Mouse (Mus musculus): Measurements from ENCODE around the gene Sgsh.

Gene Sgsh

DNA sequence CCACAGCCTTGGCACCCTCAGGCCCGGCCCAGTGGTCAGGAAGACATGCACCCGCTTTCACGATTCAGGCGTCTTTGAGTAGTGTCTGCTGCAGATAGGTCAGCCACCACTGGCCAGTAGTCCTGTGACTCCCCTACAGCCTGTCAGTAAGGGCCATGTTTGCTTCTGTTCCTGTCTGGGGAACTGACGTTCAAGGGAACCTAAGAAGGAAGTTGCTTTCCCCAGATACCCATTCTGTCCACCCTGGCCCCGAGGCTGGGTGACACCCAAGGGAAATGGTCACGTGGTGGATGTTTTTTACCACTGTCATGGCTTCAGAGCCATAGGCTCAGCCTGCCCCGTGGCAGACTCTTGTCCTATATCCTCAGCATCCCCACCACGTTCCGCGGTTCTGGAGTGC, 22.0 kb upstream of the Sgsh start:
- no peak for DNase-seq (ENCODE audit: low spot score in 2 of 2)

- no peak for DNase-seq (ENCODE audit: low spot score in 2 of 2)
Measured at GRCm38 (mm10) chr11:119375425-119375824, 20.1 kb upstream of the Sgsh start.

DNA sequence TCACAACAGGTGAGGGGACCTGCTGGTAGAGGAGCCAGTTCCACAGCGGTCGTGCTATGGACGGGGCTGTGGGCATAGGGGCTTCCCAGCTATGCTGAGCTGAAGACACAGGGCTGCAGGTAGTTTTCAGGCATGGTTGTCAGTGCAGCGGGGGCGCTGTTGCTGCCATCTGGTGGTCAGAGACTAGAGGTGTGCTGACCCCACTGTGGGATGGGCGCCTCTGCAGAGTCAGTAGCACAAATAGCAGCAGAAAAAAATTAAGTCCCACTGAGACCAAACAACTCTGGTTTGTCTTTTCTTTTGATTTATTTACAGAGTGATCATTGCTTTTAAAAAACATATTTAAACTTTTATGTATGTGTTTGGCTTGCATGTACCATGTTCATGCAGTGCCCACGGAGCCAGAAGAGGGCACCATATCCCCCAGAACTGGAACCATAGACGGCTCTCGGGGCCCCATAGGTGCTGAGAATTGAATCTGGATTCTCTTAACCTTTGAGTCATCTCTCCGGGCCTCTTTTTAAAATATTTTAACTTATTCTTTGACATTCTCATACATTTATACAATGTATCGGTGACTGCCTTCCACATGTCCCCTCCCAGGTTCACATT, 8.3 kb upstream of the Sgsh start:
- DNase-seq (ENCODE audit: low spot score in 2 of 2), result peak; percentile 41 to 80

DNA sequence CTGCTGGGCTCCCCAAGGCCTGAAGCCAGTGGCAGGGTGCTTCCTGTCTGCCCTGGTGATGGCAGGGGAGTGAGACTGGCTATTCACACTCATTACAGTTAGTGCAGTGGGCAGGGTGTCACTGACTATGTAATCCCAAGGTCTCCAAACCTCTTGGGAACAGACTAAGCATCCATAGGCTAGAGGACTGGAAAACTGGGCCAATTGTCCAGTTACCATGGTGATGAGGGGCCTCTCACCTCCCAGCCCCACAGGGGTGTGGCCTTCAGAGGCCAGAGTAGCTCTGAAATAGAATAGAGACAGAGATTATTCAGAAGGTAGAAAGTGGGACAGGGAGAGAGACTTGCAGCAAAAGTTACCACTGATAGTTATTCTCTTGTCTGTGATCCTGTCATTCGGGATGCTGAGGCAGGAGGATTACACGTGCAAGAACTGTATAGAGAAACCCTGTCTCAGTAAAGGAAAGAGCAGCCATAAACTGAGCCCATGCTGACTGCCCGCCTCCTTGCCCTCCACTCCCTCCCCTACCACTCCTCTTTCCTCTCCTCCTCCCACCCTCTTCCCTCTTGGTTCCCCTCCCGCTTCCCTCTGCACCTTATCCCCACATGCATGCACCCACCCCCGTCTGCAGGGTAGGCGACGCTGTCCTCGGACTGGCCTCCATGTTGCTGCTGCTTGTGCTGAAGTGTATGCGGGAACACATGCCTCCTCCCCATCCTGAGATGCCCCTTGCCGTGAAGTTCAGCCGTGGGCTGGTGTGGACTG, 7.6 kb upstream of the Sgsh start:
- no peak for DNase-seq (ENCODE audit: low spot score in 2 of 2)

- no peak for DNase-seq (ENCODE audit: low spot score in 2 of 2)
Measured at GRCm38 (mm10) chr11:119359089-119359488, 3.8 kb upstream of the Sgsh start.

DNA sequence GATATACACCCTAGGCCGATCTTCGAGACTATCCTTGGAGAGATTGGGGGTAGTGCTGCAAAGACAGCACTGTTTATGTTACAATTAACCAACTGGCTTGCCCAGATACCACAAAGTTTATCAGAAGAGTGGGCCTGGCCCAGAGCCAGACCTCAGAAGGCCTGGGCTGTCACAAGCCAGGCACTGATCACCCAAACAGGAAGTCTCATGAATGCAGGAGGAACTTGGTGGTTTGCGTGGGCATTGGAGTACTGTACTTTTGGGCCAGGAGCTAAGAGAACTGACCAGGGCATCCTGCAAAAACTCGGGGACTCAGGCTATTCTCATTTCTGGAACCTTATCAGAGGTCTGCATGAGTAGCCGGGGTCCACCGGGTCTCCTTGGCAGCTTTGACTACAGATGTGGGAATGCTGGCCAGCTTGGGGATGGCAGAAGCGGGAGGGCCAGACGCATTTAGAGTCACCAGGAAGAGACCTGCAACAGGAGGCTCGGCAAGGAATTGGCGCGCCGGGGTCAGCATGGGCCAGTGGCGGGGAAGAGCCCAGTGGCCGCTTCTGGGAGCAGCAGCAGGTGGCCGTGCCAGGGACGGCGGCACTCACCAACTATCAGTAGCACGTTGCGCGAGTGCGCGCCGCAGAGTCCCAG, 416 bp downstream of the Sgsh start:
- DNase-seq (ENCODE audit: low spot score in 2 of 2), result no peak

DNA sequence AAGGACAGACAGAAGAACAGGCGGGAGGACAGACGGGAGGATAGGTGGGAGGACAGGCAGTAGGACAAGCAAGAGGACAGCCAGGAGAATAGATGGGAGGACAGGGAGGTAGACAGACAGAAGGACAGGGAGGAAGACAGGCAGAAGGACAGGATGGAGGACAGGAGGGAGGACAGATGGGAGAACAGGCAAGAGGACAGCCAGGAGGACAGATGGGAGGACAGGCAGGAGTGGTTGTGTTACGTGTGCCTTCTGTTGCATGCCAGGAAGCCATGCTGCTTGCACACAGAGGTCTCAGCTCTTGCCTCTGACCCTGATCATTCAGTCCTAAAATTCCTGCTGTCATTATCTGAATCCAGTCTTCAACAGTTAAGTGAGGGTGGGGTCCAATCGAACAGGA, 1.4 kb downstream of the Sgsh start:
- no peak for DNase-seq (ENCODE audit: low spot score in 2 of 2)

- DNase-seq (ENCODE audit: low spot score in 2 of 2), result no peak
Measured at GRCm38 (mm10) chr11:119352113-119352512, 3.2 kb downstream of the Sgsh start.

DNA sequence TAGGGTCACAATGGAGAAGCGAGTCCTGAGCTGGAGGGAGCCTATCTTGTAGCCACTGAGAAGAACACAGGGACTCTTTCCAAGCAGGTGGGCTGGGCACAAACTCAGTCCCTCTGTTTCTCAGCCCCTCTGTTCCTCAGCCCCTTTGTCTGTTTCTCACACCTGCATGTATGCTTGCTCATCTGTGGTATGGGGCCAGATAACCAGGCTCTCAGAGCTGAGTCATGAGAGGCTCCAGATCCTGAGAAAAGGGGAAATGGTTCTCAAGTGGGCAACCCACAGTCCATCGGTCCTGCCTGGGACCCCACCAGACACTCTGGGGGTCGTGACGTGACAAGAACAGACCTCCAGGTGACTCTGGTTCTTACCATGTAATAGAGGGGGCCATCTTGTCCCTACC, 8.2 kb downstream of the Sgsh start:
- no peak for DNase-seq (ENCODE audit: low spot score in 2 of 2)

- DNase-seq (ENCODE audit: low spot score in 2 of 2), result peak in 1 of 2 experiments; percentile 26
Measured at GRCm38 (mm10) chr11:119344865-119345264, 10.5 kb downstream of the Sgsh start.

GRCm38 (mm10) chr11:119344178-119344577, 11.2 kb downstream of the Sgsh start:
- DNase-seq (ENCODE audit: low spot score in 2 of 2), result no peak

GRCm38 (mm10) chr11:119339637-119340036, 15.7 kb downstream of the Sgsh start:
- peak; percentile 64 to 79 for DNase-seq (ENCODE audit: low spot score in 2 of 2)

GRCm38 (mm10) chr11:119339179-119339578, 16.2 kb downstream of the Sgsh start:
- no peak for DNase-seq (ENCODE audit: low spot score in 2 of 2)

GRCm38 (mm10) chr11:119338271-119339059, 16.9 kb downstream of the Sgsh start:
- no peak for DNase-seq (ENCODE audit: low spot score in 2 of 2)

DNA sequence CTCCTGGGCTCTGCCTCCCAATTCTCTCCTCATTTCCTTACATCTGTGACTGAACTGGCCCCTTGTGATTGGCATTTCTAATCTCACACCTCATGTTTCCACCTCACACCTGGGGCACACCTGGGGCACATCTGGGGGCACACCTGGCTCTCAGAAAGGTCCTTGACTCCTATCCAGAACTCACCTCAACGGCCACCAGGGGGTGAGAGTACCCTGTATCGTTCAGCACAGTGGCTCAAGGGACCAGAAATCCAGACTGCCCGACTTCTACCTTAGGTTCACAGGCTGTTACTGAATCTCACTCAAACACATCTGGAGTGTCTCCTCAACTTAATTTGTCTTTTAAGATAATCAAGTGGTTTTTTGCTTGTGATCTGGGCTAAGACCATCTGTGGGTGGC, 23.4 kb downstream of the Sgsh start:
- DNase-seq (ENCODE audit: low spot score in 2 of 2), result no peak

DNA sequence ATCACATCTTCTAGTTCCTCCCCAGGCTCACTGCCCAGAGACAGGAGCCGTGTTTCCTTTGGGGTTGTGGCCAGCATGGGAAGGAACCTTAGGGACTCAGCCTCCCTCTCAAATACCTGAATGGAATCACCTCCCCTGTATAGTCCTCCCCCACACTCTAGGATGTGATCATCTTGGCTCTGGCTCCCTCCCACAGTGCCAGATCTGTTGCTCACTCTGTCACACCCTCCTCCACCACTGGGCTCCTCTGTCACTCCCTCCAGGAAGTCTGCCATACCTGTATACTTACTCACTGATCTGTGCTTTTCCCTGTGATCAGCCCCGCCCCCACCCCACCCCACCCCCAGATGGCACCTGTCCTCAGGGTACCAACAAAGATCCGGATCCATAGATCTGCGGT, 24.7 kb downstream of the Sgsh start:
- no peak for DNase-seq (ENCODE audit: low spot score in 2 of 2)

- DNase-seq (ENCODE audit: low spot score in 2 of 2), result no peak
Measured at GRCm38 (mm10) chr11:119325068-119325467, 30.3 kb downstream of the Sgsh start.

DNA sequence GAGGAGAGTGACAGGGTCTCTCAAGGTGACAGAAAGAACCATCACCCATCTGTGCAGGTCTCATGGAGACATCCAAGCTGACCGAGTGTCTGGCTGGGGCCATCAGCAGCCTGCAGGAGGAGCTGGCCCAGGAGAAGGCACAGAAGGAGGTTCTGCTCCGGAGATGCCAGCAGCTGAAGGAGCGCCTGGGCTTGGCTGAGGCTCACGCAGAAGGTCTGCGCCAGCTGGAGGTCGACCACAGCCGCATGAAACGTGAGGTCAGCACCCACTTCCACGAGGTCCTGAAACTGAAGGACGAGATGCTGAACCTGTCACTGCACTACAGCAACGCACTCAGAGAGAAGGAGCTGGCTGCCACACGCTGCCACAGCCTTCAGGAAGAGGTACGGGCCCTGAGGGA, 32.8 kb downstream of the Sgsh start:
- no peak for DNase-seq (ENCODE audit: low spot score in 2 of 2)

DNA sequence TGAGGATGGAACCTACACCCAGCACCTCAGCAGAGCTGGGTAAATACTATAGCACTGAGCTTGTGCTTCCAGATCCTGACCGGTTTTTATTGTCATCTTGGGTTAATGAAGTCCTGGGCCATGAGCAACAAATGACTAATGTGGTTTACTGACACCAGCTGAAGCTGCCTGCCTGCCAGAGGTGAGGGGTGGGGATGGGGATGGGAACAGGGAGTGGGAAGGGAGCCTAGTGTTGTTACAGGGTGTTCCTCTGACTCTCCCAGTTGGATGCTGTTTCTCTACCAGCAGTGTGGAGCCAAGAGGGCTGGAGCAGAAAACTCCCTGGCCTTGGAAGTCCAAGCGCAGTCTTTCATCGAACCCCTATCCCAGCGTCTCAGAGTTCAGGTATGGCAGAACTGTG, 38.6 kb downstream of the Sgsh start:
- no peak for DNase-seq (ENCODE audit: low spot score in 2 of 2)

DNA sequence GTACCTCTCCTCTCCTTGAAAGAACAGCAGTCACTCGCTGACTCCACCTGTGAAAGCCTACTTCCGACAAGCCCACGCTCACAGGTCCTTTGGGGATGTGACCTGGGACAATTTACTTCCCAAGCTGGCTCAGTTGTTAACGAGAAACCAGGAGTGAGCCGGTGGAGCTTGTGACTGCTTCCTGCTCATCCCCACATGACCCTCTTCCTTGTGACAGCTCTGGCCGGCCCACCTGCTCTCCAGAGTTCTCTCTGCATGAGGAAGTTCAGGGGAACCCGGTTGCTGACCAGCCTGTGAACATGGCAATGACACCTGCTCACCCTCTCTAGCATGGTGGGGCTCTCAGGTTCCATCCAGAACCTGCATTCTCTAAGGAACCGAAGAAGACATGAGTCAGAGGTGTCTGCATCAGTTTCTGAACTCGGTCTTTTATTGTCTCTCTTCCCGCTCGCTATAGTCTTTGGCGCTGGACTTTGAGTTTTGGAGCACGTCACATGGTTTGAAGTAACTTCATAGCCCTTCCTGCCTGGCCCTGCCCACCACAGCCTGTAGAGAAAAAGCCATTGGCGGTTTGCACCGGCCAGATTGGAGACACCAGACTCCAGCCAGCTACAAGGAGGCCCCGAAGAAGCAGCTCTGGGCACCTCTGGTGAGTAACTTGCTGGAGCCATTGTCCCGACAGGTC, 40.9 kb downstream of the Sgsh start:
- no peak for DNase-seq (ENCODE audit: low spot score in 2 of 2)

DNA sequence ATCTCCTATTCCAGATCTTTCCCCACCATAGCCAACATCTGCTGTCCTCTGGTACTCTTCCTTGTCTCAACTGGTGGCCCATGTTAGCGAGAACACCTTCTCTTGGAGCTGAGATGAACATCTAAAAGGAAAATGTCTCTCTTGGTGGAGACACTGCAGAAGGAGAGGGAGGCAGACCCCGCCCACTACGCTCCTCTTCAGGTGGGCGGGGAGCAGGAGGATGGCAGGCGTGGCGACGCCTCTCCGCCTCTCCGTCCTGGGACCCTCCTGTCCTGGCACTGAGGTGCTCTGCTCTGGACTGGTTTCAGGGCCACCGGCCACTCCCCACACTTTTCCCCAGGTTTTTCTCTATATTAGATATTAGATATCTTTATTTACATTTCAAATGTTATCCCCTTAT, 44.7 kb downstream of the Sgsh start:
- DNase-seq (ENCODE audit: low spot score in 2 of 2), result no peak

DNA sequence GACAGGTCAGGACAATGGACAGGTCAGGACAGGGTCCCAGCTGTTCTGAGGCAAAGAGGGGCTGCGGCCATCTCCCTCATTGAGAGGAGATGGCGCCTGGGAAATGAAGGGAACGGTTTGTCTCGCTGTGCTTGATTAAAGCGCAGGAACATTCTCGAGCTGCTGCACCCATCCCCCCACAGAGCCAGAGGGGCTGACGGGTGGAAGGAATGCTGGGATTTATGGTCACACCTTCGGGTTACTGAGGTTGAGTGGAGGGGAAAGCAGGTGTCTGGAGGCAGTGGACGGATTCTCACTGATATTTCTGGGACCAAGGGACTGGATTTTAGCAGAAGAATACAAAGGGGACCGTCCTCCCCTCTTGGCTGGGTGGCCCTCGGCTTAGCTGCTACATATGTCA, 47.4 kb downstream of the Sgsh start:
- DNase-seq (ENCODE audit: low spot score in 2 of 2), result no peak

All from thymus, postnatal 10 days (tissue).